ENCODE assay signal across 8 mouse cellular contexts in genomic region chr1:90999911-91000601, GRCm38 (mm10). TPM values are rescaled to one million over a fixed set of nuclear protein-coding genes. Genes with fewer than 3 reads are reported as not detected.
A peak's percentile ranks its signal among the peaks of the same experiment; 100 is the strongest.
DNase-seq lines count a peak whose midpoint lies in the region; ATAC-seq lines count a peak whose summit lies in the region.

No protein-coding gene starts in this region.

- no peaks in the 10 kb centered on the region for H3K36me3 ChIP-seq in heart, embryonic 15.5 days
- H3K36me3 ChIP-seq in limb, embryonic 15.5 days, result no peaks in the 10 kb centered on the region

- peak; percentile 34 for DNase-seq in testis, postnatal 10 days (ENCODE audit: low spot score)
- no peak for DNase-seq in testis, postnatal 14 days (ENCODE audit: low spot score)
- DNase-seq in urinary bladder, postnatal 25 days (ENCODE audit: low spot score), result no peak
- DNase-seq in cerebellum, postnatal 14 days, result no peak
- no peak for DNase-seq in spleen, postnatal 10 days (ENCODE audit: low spot score in 2 of 2)
- DNase-seq in layer of hippocampus, adult 11-12 months (ENCODE audit: low spot score), result no peak

- no peaks in the 10 kb centered on the region; the same call in 1 of the 2 replicates for H3K9me3 ChIP-seq in heart, embryonic 15.5 days (replicated peaks)
- H3K9me3 ChIP-seq in limb, embryonic 15.5 days, result no peaks in the 10 kb centered on the region

- peak overlapping the region; percentile 97 for H3K9ac ChIP-seq in heart, embryonic 15.5 days
- H3K9ac ChIP-seq in limb, embryonic 15.5 days, result no peak overlapping the region

- peak; percentile 68 for ATAC-seq in heart, embryonic 15.5 days (replicated peaks; ENCODE audit: insufficient number of reproducible peaks, insufficient read depth, low FRiP score, low read depth)
- no peak for ATAC-seq in limb, embryonic 15.5 days (ENCODE audit: insufficient number of reproducible peaks, low FRiP score, low TSS enrichment, low read depth)

- WGBS in heart, embryonic 15.5 days, result 41% methylated on average over 10 of the region's 10 CpGs
- 50% methylated on average over 10 of the region's 10 CpGs for WGBS in limb, embryonic 15.5 days

- H3K4me1 ChIP-seq in heart, embryonic 15.5 days (replicated peaks), result peaks cover 58% of the 10 kb centered on the region
- H3K4me1 ChIP-seq in limb, embryonic 15.5 days, result peaks cover 23% of the 10 kb centered on the region

- H3K4me2 ChIP-seq in heart, embryonic 15.5 days, result peak overlapping the region; percentile 76
- no peak overlapping the region for H3K4me2 ChIP-seq in limb, embryonic 15.5 days

- H3K4me3 ChIP-seq in heart, embryonic 15.5 days, result peak overlapping the region; percentile 90
- peak overlapping the region; percentile 62; the same call in 1 of the 2 replicates for H3K4me3 ChIP-seq in limb, embryonic 15.5 days

- no peaks in the 10 kb centered on the region for H3K27me3 ChIP-seq in heart, embryonic 15.5 days
- no peaks in the 10 kb centered on the region; the same call in 1 of the 2 replicates for H3K27me3 ChIP-seq in limb, embryonic 15.5 days

- H3K27ac ChIP-seq in heart, embryonic 15.5 days, result peak overlapping the region; percentile 92
- H3K27ac ChIP-seq in limb, embryonic 15.5 days, result no peak overlapping the region

RNA-seq across cellular contexts. Expression of gene Lrrfip1, which starts 1.5 kb away (rescaled TPM):
- polyA plus RNA-seq in heart, embryonic 15.5 days (2015; fragmentation: Nextera tagmentation; extraction: Ambion mirVana), result 136 and 149 TPM in 2 replicates
- 56.8 and 72.0 TPM in 2 replicates for polyA plus RNA-seq in limb, embryonic 15.5 days (2015; fragmentation: Nextera tagmentation; extraction: Ambion mirVana)

RNA-seq across cellular contexts. Expression of gene Rab17, which starts 30.6 kb away (rescaled TPM):
- polyA plus RNA-seq in heart, embryonic 15.5 days (2015; fragmentation: Nextera tagmentation; extraction: Ambion mirVana), result 2.9 and 3.0 TPM in 2 replicates
- 2.4 and 2.5 TPM in 2 replicates for polyA plus RNA-seq in limb, embryonic 15.5 days (2015; fragmentation: Nextera tagmentation; extraction: Ambion mirVana)

RNA-seq across cellular contexts. Expression of gene Prlh, which starts 47.1 kb away (rescaled TPM):
- polyA plus RNA-seq in heart, embryonic 15.5 days (2015; fragmentation: Nextera tagmentation; extraction: Ambion mirVana), result not detected in 2 replicates
- polyA plus RNA-seq in limb, embryonic 15.5 days (2015; fragmentation: Nextera tagmentation; extraction: Ambion mirVana), result not detected in 2 replicates
